8 mouse cellular contexts compared by ENCODE assay signal in the genomic region with DNA sequence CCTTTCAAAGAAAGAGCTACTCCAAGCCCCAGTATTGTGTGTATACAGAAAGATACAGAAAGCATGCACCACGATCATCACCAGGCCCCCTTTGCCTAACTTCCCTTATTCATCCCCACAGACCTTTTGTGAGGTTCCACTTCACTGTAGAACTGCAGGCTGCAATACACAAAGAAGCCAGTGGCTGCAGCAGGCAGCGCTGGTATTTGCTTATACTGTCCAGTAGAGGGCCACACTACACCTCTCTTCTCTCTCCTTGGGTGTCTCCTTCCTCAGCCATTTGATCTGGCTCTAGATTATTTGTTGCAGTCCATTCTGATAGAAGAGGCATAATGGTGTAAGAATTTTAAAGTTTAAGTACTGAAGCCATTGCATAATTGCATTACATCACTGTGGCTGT. TPM values are rescaled to one million over a fixed set of nuclear protein-coding genes. Genes with fewer than 3 reads are reported as not detected.
DNase-seq lines count a peak whose midpoint lies in the region; ATAC-seq lines count a peak whose summit lies in the region.

No protein-coding gene starts in this region.

- H3K36me3 ChIP-seq in liver, embryonic 12.5 days, result no peaks in the 10 kb centered on the region
- H3K36me3 ChIP-seq in limb, embryonic 11.5 days (ENCODE audit: control insufficient read depth, insufficient read depth, low read length), result no peaks in the 10 kb centered on the region
- no peaks in the 10 kb centered on the region for H3K36me3 ChIP-seq in midbrain, embryonic 16.5 days (ENCODE audit: control insufficient read depth, insufficient read depth, low read length)
- no peaks in the 10 kb centered on the region for H3K36me3 ChIP-seq in stomach, embryonic 14.5 days (ENCODE audit: control insufficient read depth, insufficient read depth, low read length)

- ATAC-seq in liver, embryonic 12.5 days, result no peak
- 0 out of 2 replicates have a peak, but pooled peaks have one; percentile 27 for ATAC-seq in limb, embryonic 11.5 days (ENCODE audit: insufficient number of reproducible peaks, low FRiP score, low TSS enrichment, low read depth)
- peak; percentile 74 for ATAC-seq in midbrain, embryonic 16.5 days
- peak; percentile 59; the same call in 1 of the 2 replicates for ATAC-seq in stomach, embryonic 14.5 days (ENCODE audit: insufficient number of reproducible peaks, insufficient read depth, low FRiP score, low read depth)

- no peak overlapping the region for H3K4me3 ChIP-seq in liver, embryonic 12.5 days
- H3K4me3 ChIP-seq in limb, embryonic 11.5 days (ENCODE audit: low read depth, low read length), result no peak overlapping the region
- H3K4me3 ChIP-seq in midbrain, embryonic 16.5 days (ENCODE audit: low read depth, low read length), result no peak overlapping the region
- H3K4me3 ChIP-seq in stomach, embryonic 14.5 days (ENCODE audit: low read depth, low read length), result no peak overlapping the region

- H3K4me1 ChIP-seq in liver, embryonic 12.5 days, result 0 out of 2 replicates have a peak, but pooled peaks cover 3% of the 10 kb centered on the region
- H3K4me1 ChIP-seq in limb, embryonic 11.5 days (ENCODE audit: control insufficient read depth, insufficient read depth, low read length), result peaks cover 19% of the 10 kb centered on the region
- peaks cover 24% of the 10 kb centered on the region for H3K4me1 ChIP-seq in midbrain, embryonic 16.5 days (ENCODE audit: control insufficient read depth, insufficient read depth, low read length)
- peaks cover 20% of the 10 kb centered on the region for H3K4me1 ChIP-seq in stomach, embryonic 14.5 days (ENCODE audit: control insufficient read depth, insufficient read depth, low read length)

- no peak overlapping the region for H3K27ac ChIP-seq in liver, embryonic 12.5 days
- H3K27ac ChIP-seq in limb, embryonic 11.5 days (replicated peaks; ENCODE audit: low read depth, low read length), result no peak overlapping the region
- H3K27ac ChIP-seq in midbrain, embryonic 16.5 days (ENCODE audit: low read length), result peak overlapping the region; percentile 4; the same call in 1 of the 2 replicates
- no peak overlapping the region for H3K27ac ChIP-seq in stomach, embryonic 14.5 days (ENCODE audit: low read length)

- no peaks in the 10 kb centered on the region for H3K27me3 ChIP-seq in liver, embryonic 12.5 days (replicated peaks)
- no peaks in the 10 kb centered on the region for H3K27me3 ChIP-seq in limb, embryonic 11.5 days (ENCODE audit: control insufficient read depth, insufficient read depth, low read length)
- no peaks in the 10 kb centered on the region for H3K27me3 ChIP-seq in midbrain, embryonic 16.5 days (ENCODE audit: control insufficient read depth, insufficient read depth, low read depth, low read length)
- H3K27me3 ChIP-seq in stomach, embryonic 14.5 days (ENCODE audit: control insufficient read depth, insufficient read depth, low read length), result no peaks in the 10 kb centered on the region

- peak; percentile 39 for DNase-seq in liver
- peak; percentile 81 for DNase-seq in cerebellum, adult 9-10 months
- DNase-seq in frontal cortex, postnatal 14 days (ENCODE audit: low spot score in 2 of 2), result peak; percentile 61 to 63
- peak; percentile 63 to 73 for DNase-seq in kidney, adult 8-10 months
- DNase-seq in limb, embryonic 11.5 days (ENCODE audit: low spot score), result peak; percentile 72

- H3K4me2 ChIP-seq in liver, embryonic 12.5 days, result no peak overlapping the region
- no peak overlapping the region for H3K4me2 ChIP-seq in limb, embryonic 11.5 days (ENCODE audit: low read depth, severe bottlenecking)
- no peak overlapping the region for H3K4me2 ChIP-seq in midbrain, embryonic 16.5 days (ENCODE audit: low read length)
- H3K4me2 ChIP-seq in stomach, embryonic 14.5 days (replicated peaks; ENCODE audit: low read depth, low read length), result no peak overlapping the region

- no peak overlapping the region for H3K9ac ChIP-seq in liver, embryonic 12.5 days
- H3K9ac ChIP-seq in limb, embryonic 11.5 days (ENCODE audit: low read length), result no peak overlapping the region
- no peak overlapping the region for H3K9ac ChIP-seq in midbrain, embryonic 16.5 days (ENCODE audit: low read depth, low read length)
- H3K9ac ChIP-seq in stomach, embryonic 14.5 days (replicated peaks; ENCODE audit: low read depth, low read length), result no peak overlapping the region

- no peaks in the 10 kb centered on the region for H3K9me3 ChIP-seq in liver, embryonic 12.5 days (replicated peaks)
- no peaks in the 10 kb centered on the region for H3K9me3 ChIP-seq in limb, embryonic 11.5 days (ENCODE audit: control insufficient read depth, low read length)
- H3K9me3 ChIP-seq in midbrain, embryonic 16.5 days (replicated peaks; ENCODE audit: control insufficient read depth, low read length, poor library complexity, severe bottlenecking), result no peaks in the 10 kb centered on the region
- no peaks in the 10 kb centered on the region for H3K9me3 ChIP-seq in stomach, embryonic 14.5 days (ENCODE audit: control insufficient read depth, low read depth, low read length)

- WGBS in liver, embryonic 12.5 days (ENCODE audit: insufficient replicate concordance), result 2% methylated on average over 2 of the region's 2 CpGs
- WGBS in limb, embryonic 11.5 days, result 2% methylated on average over 2 of the region's 2 CpGs
- 2% methylated on average over 2 of the region's 2 CpGs for WGBS in midbrain, embryonic 16.5 days
- 2% methylated on average over 2 of the region's 2 CpGs for whole genome bisulfite sequencing in stomach, embryonic 14.5 days

RNA-seq across cellular contexts. Expression of gene Ttc30a1, which starts 3.4 kb away (rescaled TPM):
- 2.2 and 2.3 TPM in 2 replicates for polyA plus RNA-seq in liver, embryonic 12.5 days (2016; fragmentation: Nextera tagmentation; extraction: Ambion mirVana)
- polyA plus RNA-seq in limb, embryonic 11.5 days (2014; fragmentation: Nextera tagmentation; extraction: Ambion mirVana), result 12.1 and 12.5 TPM in 2 replicates
- polyA plus RNA-seq in midbrain, embryonic 16.5 days (2015; fragmentation: Nextera tagmentation; extraction: Ambion mirVana), result 8.8 and 10.2 TPM in 2 replicates
- polyA plus RNA-seq in stomach, embryonic 14.5 days (2014; fragmentation: Nextera tagmentation; extraction: Ambion mirVana), result 7.8 and 8.2 TPM in 2 replicates

RNA-seq across cellular contexts. Expression of gene Ttc30a2, which starts 7.2 kb away (rescaled TPM):
- 0.28 TPM in 1 of 2 replicates, not detected in the other for polyA plus RNA-seq in liver, embryonic 12.5 days (2016; fragmentation: Nextera tagmentation; extraction: Ambion mirVana)
- 0.60 and 1.1 TPM in 2 replicates for polyA plus RNA-seq in limb, embryonic 11.5 days (2014; fragmentation: Nextera tagmentation; extraction: Ambion mirVana)
- 0.78 and 1.2 TPM in 2 replicates for polyA plus RNA-seq in midbrain, embryonic 16.5 days (2015; fragmentation: Nextera tagmentation; extraction: Ambion mirVana)
- 0.42 and 0.63 TPM in 2 replicates for polyA plus RNA-seq in stomach, embryonic 14.5 days (2014; fragmentation: Nextera tagmentation; extraction: Ambion mirVana)

RNA-seq across cellular contexts. Expression of gene Ttc30b, which starts 46.7 kb away (rescaled TPM):
- 0.81 and 1.9 TPM in 2 replicates for polyA plus RNA-seq in liver, embryonic 12.5 days (2016; fragmentation: Nextera tagmentation; extraction: Ambion mirVana)
- polyA plus RNA-seq in limb, embryonic 11.5 days (2014; fragmentation: Nextera tagmentation; extraction: Ambion mirVana), result 9.0 and 9.2 TPM in 2 replicates
- polyA plus RNA-seq in midbrain, embryonic 16.5 days (2015; fragmentation: Nextera tagmentation; extraction: Ambion mirVana), result 21.4 and 22.7 TPM in 2 replicates
- polyA plus RNA-seq in stomach, embryonic 14.5 days (2014; fragmentation: Nextera tagmentation; extraction: Ambion mirVana), result 13.5 and 15.2 TPM in 2 replicates
